Mouse (Mus musculus): Measurements from ENCODE around the gene Cwc25.

DNA sequence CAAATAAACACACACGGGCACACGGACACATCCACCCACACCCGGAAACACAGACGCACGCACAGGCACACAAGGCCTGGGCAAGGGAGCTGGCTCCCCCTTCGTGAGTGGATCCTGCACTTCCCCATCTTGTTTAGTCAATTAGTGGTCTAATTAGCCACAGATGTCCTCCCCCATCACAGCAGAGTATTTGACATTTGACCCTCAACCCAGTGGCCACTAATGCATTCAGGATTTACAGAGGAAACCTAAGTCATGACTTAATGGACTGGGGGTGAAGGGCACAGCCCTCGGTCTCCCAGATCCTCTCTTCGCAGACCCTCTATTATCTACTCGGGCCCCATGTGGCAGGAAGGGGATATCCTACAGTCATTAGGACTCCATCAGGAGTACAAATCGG is 32.7 kb downstream of the Cwc25 start:
- TF ChIP-seq CTCF (IDR thresholded peaks at IDR 0.05; ENCODE audit: low read depth) (no peak), EP300 (IDR thresholded peaks at IDR 0.05; ENCODE audit: low read depth) (no peak)

Measured in liver, embryonic 14.5 days (tissue).